Comparison of ENCODE assay signal across 25 mouse cellular contexts in genomic region chr8:92982491-92982890, GRCm38 (mm10). TPM values are rescaled to one million over a fixed set of nuclear protein-coding genes. Genes with fewer than 3 reads are reported as not detected.
"Had no signal": no experiment of that assay in that cellular context is flagged by ENCODE, and none has a peak within 500 bp of the region (broad histone marks: within the 10 kb centered on the region; RNA-seq: fewer than 3 reads in every experiment).

No protein-coding gene starts in this region.

- H3K9me3 ChIP-seq: heart, embryonic 12.5 days; hindbrain, embryonic 10.5 days; hindbrain, embryonic 12.5 days; intestine, embryonic 15.5 days; limb, embryonic 10.5 days; limb, embryonic 12.5 days had no signal

- H3K36me3 ChIP-seq: heart, embryonic 12.5 days; hindbrain, embryonic 10.5 days; hindbrain, embryonic 12.5 days; intestine, embryonic 15.5 days; limb, embryonic 10.5 days; limb, embryonic 12.5 days had no signal

- H3K4me1 ChIP-seq: heart, embryonic 12.5 days; hindbrain, embryonic 10.5 days; hindbrain, embryonic 12.5 days; intestine, embryonic 15.5 days; limb, embryonic 10.5 days; limb, embryonic 12.5 days had no signal

- DNase-seq: gastrocnemius, postnatal 14 days; gastrocnemius, postnatal 36 days; heart, adult 11 months; heart, adult 2 months; heart, postnatal 10 days; heart, postnatal 4 days; kidney, adult 18-20 months; kidney, adult 8-10 months; kidney, postnatal 10 days; kidney, postnatal 25 days; kidney, postnatal 4 days had no signal

- H3K27me3 ChIP-seq: heart, embryonic 12.5 days; hindbrain, embryonic 12.5 days; intestine, embryonic 15.5 days; limb, embryonic 12.5 days had no signal

- H3K4me3 ChIP-seq: heart, adult 2 months; heart, embryonic 12.5 days; hindbrain, embryonic 10.5 days; hindbrain, embryonic 12.5 days; intestine, embryonic 15.5 days; layer of hippocampus, adult 2 months; left cerebral cortex, adult 2 months; limb, embryonic 10.5 days; limb, embryonic 12.5 days had no signal

- H3K27ac ChIP-seq: heart, adult 2 months; hindbrain, embryonic 10.5 days; hindbrain, embryonic 12.5 days; hindbrain, embryonic 14.5 days; intestine, embryonic 15.5 days; layer of hippocampus, adult 2 months; left cerebral cortex, adult 2 months; limb, embryonic 10.5 days; limb, embryonic 12.5 days had no signal

- H3K9ac ChIP-seq: heart, embryonic 12.5 days; hindbrain, embryonic 12.5 days; hindbrain, embryonic 14.5 days; intestine, embryonic 15.5 days; limb, embryonic 12.5 days had no signal

- H3K4me2 ChIP-seq: heart, embryonic 12.5 days; hindbrain, embryonic 12.5 days; hindbrain, embryonic 14.5 days; intestine, embryonic 15.5 days; limb, embryonic 12.5 days had no signal

- ATAC-seq: forebrain, embryonic 16.5 days; hindbrain, embryonic 16.5 days; inflammation-experienced regulatory T-cells, adult 6 months; intestine, embryonic 15.5 days; intestine, postnatal 0 days had no signal

RNA-seq across cellular contexts. Expression of gene Slc6a2, which starts 22.6 kb away (rescaled TPM):
- polyA plus RNA-seq: forebrain, embryonic 16.5 days; heart, embryonic 14.5 days; inflammation-experienced regulatory T-cells, adult 6 months; intestine, postnatal 0 days had no signal
